Mouse (Mus musculus): ENCODE measurements around the gene Gid8. TPM values are rescaled to one million over a fixed set of nuclear protein-coding genes. Genes with fewer than 3 reads are reported as not detected.
A peak's percentile ranks its signal among the peaks of the same experiment; 100 is the strongest.

The Gid8 gene
- polyA plus RNA-seq, 1 experiment, result 64.7 TPM

DNA sequence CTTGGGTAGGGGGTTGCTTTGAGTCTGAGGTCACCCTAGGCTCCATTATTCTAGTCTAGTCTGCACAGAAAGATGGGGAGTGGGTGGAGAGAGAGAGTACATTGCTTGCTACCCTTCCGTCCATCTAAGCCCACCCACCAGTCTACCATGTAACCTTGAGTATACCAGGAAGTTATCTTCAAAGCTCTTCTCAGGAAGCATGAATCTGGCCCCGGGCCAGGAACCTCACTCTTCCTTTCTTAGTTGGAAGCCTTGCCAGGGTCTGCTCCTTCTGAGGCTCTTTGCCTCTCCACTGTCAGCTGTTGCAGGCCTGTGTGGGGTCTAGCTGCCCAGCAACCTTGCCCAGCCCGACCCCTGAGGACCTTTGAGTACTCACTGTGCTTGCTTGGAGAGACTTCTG is 21.1 kb downstream of the Gid8 start:
- DNase-seq (ENCODE audit: low read depth), result no peak
- no peak for TF ChIP-seq POLR2A (IDR thresholded peaks at IDR 0.05; ENCODE audit: borderline replicate concordance, extremely low read depth, insufficient read depth, insufficient read length, poor library complexity, severe bottlenecking)
- TF ChIP-seq CTCF (IDR thresholded peaks at IDR 0.05; ENCODE audit: borderline replicate concordance, extremely low read depth, insufficient read depth, insufficient read length), result no peak

DNA sequence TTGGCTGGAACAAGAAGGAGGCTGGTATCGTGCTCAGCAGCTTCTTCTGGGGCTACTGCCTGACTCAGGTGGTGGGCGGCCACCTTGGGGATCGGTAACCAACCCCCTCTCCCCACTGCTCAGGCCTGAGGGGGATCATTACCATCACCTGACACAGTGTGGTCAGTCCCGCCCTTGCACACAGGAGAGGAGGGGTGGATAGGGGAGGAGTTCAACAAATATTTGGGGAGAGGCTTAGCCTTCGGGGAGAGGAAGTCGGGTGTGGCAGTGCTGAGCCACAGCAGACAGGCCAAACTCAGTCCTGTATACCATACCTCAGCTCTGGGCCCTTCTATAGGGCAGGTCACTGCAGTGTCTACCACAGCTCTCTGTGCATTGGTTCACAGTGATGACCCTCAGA is 22.1 kb downstream of the Gid8 start:
- TF ChIP-seq POLR2A (IDR thresholded peaks at IDR 0.05; ENCODE audit: borderline replicate concordance, extremely low read depth, insufficient read depth, insufficient read length, poor library complexity, severe bottlenecking), result no peak
- TF ChIP-seq CTCF (IDR thresholded peaks at IDR 0.05; ENCODE audit: borderline replicate concordance, extremely low read depth, insufficient read depth, insufficient read length), result no peak
- DNase-seq (ENCODE audit: low read depth), result no peak

DNA sequence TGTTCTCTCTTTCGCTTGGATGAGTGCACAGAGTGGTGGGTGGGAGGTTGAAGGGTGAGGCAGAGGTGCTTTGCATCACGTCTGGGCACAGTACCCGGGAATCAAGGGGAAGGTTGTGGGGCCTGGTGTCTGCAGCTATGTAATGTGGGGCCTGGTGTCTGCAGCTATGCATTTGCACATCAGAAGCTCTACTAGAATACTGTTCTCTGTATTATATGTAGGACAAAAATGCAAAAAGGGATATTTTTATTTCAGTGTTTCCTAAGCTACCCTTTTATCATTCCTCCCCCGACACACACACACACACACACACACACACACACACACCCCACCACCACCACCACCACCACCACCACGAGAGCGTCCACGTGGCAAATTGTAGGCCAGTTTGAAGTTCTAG is 25.3 kb downstream of the Gid8 start:
- TF ChIP-seq POLR2A (IDR thresholded peaks at IDR 0.05; ENCODE audit: borderline replicate concordance, extremely low read depth, insufficient read depth, insufficient read length, poor library complexity, severe bottlenecking) (no peak), CTCF (IDR thresholded peaks at IDR 0.05; ENCODE audit: borderline replicate concordance, extremely low read depth, insufficient read depth, insufficient read length) (no peak)
- DNase-seq (ENCODE audit: low read depth), result no peak

DNA sequence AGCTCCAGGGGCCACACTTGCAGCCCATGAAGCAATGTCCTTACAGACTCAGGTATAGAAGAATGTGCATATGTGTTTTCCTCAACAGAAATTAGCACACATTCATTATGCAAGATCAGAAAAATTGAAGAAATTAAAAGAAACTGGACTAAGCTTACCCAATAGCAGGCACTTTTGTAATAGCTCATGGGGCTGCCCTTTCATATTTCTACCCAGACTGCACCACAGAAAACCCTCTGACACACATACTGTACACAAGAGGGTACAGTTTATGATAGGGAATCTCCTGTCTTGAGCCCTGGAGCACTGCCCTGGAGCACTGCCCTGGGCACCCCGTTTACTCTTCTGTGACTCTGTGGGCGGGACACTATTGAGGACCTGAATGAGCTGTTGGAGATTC is 28.1 kb downstream of the Gid8 start:
- DNase-seq (ENCODE audit: low read depth), result no peak
- TF ChIP-seq POLR2A (IDR thresholded peaks at IDR 0.05; ENCODE audit: borderline replicate concordance, extremely low read depth, insufficient read depth, insufficient read length, poor library complexity, severe bottlenecking) (no peak), CTCF (IDR thresholded peaks at IDR 0.05; ENCODE audit: borderline replicate concordance, extremely low read depth, insufficient read depth, insufficient read length) (no peak)

DNA sequence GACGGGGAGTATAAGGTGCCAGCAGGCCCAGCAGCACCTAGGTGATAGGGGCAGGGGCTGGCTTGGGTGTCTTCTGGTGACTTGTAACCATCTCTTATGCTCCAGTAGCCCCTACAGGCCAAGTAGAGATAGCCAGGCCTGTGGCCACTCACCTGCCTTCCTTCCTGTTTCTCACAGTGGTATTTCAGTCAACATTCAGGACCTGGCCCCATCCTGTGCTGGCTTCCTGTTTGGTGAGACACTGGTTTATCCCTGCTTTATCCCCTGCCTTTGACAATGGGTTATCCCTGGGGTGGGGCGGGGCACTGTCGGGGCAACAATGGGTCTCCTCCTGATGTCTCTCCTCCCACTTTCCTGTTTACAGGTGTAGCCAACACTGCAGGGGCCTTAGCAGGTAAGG is 30.4 kb downstream of the Gid8 start:
- no peak for DNase-seq (ENCODE audit: low read depth)
- TF ChIP-seq CTCF (IDR thresholded peaks at IDR 0.05; ENCODE audit: borderline replicate concordance, extremely low read depth, insufficient read depth, insufficient read length), result no peak
- no peak for TF ChIP-seq POLR2A (IDR thresholded peaks at IDR 0.05; ENCODE audit: borderline replicate concordance, extremely low read depth, insufficient read depth, insufficient read length, poor library complexity, severe bottlenecking)

DNA sequence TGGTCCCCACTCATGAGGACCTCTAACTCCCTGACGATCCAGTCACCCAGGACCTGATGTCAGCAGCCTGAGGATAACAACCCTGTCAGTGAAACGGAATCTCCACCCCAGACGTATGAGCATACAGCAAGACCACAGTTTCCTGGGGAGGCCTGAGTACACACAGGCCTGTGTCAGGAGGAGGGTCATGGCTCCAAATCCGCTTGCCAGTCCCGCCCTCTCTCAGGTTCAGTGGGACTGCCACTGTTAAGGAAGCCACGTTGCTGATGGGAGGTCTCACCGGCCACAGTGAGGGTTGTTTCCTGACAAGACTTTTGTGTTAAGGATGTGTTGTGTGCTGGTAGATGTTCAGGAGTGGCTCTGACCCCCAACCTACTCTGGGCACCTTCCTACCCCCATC is 31.5 kb downstream of the Gid8 start:
- no peak for TF ChIP-seq POLR2A (IDR thresholded peaks at IDR 0.05; ENCODE audit: borderline replicate concordance, extremely low read depth, insufficient read depth, insufficient read length, poor library complexity, severe bottlenecking)
- no peak for DNase-seq (ENCODE audit: low read depth)

DNA sequence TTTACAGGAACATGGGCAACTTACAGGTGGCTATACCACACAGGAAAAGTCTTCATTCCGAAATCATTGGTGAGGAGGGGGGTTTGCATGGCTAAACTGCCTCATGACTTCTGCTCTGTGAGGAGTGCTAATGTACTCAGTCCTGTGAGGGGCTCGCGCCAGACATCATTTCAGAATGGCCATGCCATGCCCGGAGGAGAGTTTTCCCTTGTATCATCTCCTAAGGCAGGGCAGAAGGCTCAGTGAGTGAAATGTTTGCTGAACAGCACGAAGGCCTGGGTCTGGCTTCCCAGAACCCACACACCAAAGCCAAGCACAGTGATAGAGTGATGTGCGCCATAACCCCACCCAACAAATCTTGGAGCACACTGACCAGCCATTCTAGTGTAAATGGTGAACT is 32.9 kb downstream of the Gid8 start:
- no peak for DNase-seq (ENCODE audit: low read depth)
- TF ChIP-seq POLR2A (IDR thresholded peaks at IDR 0.05; ENCODE audit: borderline replicate concordance, extremely low read depth, insufficient read depth, insufficient read length, poor library complexity, severe bottlenecking), result no peak
- no peak for TF ChIP-seq CTCF (IDR thresholded peaks at IDR 0.05; ENCODE audit: borderline replicate concordance, extremely low read depth, insufficient read depth, insufficient read length)

DNA sequence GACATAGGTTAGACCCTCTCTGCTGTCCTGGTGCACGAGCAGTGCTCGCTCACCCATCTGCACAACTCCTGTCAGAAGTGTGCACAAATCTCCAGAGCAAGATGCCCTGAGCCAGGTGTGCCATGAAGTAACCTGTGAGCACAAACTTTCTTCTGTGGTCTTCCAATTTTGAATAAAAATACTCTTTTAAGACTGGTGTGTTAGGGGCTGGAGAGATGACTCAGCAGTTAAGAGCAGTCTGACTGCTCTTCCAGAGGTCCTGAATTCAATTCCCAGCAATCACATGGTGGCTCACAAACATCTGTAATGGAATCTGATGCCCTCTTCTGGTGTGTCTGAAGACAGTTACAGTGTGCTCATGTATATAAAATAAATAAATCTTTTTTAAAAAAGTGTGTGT is 33.4 kb downstream of the Gid8 start:
- DNase-seq (ENCODE audit: low read depth), result no peak
- TF ChIP-seq POLR2A (IDR thresholded peaks at IDR 0.05; ENCODE audit: borderline replicate concordance, extremely low read depth, insufficient read depth, insufficient read length, poor library complexity, severe bottlenecking), result no peak
- no peak for TF ChIP-seq CTCF (IDR thresholded peaks at IDR 0.05; ENCODE audit: borderline replicate concordance, extremely low read depth, insufficient read depth, insufficient read length)

DNA sequence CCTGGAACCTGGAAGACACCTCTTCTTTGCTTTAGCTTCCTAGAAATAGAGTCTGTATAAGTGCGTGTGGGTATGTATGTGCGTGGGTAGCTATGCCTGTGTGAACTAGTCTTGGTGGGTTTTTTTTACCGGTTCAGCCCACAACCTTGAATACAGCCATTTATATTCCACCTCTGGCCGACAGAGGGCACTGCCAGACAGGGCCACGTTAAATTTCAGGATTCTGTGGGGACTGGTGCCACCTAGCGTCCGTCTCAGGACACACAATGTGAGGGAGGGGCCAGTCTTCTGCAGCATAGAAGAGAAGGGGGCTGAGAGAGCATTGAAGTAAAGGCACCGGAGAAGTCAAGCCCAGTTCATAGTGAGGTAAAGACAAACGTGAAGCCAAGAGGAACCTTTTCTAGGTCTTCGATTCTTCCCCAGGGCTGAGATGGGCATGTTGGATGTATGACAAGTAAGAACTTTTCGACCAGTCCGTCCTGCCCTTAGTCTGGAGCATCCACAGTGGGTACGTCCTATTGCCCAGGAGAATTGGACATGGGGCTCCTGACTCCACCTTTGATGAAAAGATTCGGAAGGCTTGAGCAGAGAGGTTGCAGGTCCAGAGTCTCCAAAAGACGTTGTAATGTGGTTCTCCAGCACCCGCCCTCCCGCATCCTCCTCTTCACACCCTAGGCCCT is 35.5 kb downstream of the Gid8 start:
- TF ChIP-seq CTCF (IDR thresholded peaks at IDR 0.05; ENCODE audit: borderline replicate concordance, extremely low read depth, insufficient read depth, insufficient read length), result peak; percentile 100
- no peak for TF ChIP-seq POLR2A (IDR thresholded peaks at IDR 0.05; ENCODE audit: borderline replicate concordance, extremely low read depth, insufficient read depth, insufficient read length, poor library complexity, severe bottlenecking)
- DNase-seq (ENCODE audit: low read depth), result peak; percentile 92

DNA sequence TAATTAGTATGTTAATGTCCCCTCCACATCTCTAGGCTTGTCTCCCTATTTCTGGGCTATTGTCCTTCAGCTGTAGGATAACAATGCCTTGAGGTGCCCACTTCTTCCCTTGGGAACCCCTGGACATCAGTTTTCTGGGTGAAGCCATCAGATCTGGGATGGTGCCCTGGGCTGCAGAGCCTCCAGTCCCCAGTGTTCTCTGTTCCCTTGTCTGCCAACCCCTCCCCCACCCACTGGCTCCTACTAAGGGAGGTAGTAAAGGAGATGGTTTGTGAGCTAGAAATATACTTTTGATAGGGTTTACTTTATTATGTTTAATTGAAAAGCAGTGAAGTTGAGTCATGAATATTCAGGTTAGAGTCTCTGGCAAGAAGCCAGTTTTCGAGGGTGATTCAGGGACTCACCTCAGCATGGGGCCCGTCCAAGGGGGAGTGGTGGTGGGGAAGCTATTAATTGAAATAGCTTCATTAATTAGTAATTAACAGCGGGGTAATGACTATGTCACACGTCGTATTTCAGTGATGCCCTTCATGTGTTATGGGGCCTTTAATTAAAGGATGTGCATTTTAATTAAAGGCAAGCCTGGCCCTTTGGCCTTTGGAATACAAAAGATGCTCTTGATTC is 36.8 kb downstream of the Gid8 start:
- peak; percentile 57 for DNase-seq (ENCODE audit: low read depth)
- TF ChIP-seq CTCF (IDR thresholded peaks at IDR 0.05; ENCODE audit: borderline replicate concordance, extremely low read depth, insufficient read depth, insufficient read length) (no peak), POLR2A (IDR thresholded peaks at IDR 0.05; ENCODE audit: borderline replicate concordance, extremely low read depth, insufficient read depth, insufficient read length, poor library complexity, severe bottlenecking) (no peak)

DNA sequence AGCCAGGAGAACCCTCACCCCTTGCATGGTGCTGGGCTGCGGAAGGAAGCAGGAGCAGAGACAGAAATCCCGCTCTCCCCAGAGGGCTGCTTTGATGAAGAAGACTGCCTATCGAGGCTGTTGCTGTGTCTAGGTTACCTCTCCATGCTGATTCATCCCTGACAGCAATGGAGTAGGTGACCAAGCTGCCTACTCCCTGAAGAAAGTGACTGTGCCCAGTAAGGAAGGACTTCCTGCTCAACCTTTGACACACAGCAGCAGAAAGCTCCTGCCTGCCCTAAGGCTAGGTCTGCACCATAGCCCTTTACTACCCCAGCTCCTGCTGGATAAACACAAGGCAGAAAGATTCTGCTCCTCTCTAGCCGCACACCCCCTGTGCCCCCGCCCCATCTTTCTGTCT is 39.0 kb downstream of the Gid8 start:
- TF ChIP-seq CTCF (IDR thresholded peaks at IDR 0.05; ENCODE audit: borderline replicate concordance, extremely low read depth, insufficient read depth, insufficient read length), result no peak
- no peak for TF ChIP-seq POLR2A (IDR thresholded peaks at IDR 0.05; ENCODE audit: borderline replicate concordance, extremely low read depth, insufficient read depth, insufficient read length, poor library complexity, severe bottlenecking)
- DNase-seq (ENCODE audit: low read depth), result no peak

DNA sequence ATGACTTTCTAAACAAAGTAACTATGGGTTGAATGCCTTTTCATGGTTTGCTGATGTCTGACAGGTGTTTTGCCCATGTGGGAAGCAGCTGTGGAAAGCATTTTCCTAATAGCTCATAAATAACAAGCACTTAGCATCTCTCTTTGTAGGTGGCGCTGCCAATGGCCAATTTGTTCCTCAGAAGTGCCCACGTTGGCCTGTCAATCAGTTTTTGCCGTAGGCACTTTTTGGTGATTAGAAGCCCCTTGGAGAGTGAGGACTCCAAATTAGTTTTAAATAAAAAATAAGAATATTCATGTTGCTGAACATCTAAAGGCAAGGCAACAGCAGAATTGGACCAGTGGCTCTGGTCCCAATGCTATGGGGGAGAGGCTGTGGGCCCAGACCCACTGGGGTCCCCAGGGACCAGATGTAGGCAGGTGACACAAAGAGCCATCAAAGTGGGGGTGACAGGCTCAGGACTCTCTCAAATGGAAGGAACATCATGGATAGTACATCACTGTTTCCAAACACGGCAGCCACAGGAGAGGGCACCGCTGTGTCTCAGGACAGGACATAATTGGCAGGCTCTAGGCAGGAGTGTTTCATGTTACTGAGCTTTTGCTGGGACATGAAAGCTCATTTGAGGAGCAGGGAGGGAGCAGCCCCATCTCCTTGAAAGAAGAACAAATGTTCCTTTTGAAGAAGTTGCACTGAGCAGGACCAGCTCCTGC is 45.2 kb downstream of the Gid8 start:
- peak; percentile 77 for DNase-seq (ENCODE audit: low read depth)
- TF ChIP-seq CTCF (IDR thresholded peaks at IDR 0.05; ENCODE audit: borderline replicate concordance, extremely low read depth, insufficient read depth, insufficient read length) (no peak), POLR2A (IDR thresholded peaks at IDR 0.05; ENCODE audit: borderline replicate concordance, extremely low read depth, insufficient read depth, insufficient read length, poor library complexity, severe bottlenecking) (no peak)

Data from brain, embryonic 14.5 days (tissue).